Mouse (Mus musculus) liver, adult 2 months (tissue): Measurements from ENCODE around the gene Fam78a. TPM values are rescaled to one million over a fixed set of nuclear protein-coding genes. Genes with fewer than 3 reads are reported as not detected.

Source experiments
- DNase-seq: peaks from one replicate; pipeline ENCODE4 v3.0.0-alpha.2; 2011; ENCODE audit warnings: low read depth, low spot score; ENCODE audit errors: extremely low read depth
- H3K27ac ChIP-seq: fragments of 200-500 bp; replicated peaks from 2 replicates; pipeline ENCODE4 v1.5.1; 2012; ENCODE audit warnings: low read depth, mild to moderate bottlenecking, control low read depth, inconsistent platforms, low read length; ENCODE audit not compliant: insufficient read depth
- H3K27me3 ChIP-seq: fragments of 200-500 bp; 2 replicates; pipeline ENCODE4 v1.6.1; 2012; ENCODE audit warnings: mild to moderate bottlenecking, moderate library complexity, low read length, inconsistent platforms; ENCODE audit not compliant: control insufficient read depth, insufficient read depth
- H3K36me3 ChIP-seq: fragments of 200-500 bp; 2 replicates; pipeline ENCODE4 v1.6.1; 2012; ENCODE audit warnings: low read length, inconsistent platforms; ENCODE audit not compliant: control insufficient read depth, insufficient read depth
- H3K4me1 ChIP-seq: fragments of 200-500 bp; 2 replicates; pipeline ENCODE4 v1.6.1; 2011; ENCODE audit warnings: low read length; ENCODE audit not compliant: control insufficient read depth, insufficient read depth
- H3K4me3 ChIP-seq: fragments of 200-500 bp; 2 replicates; pipeline ENCODE4 v1.5.1; 2011; ENCODE audit warnings: low read depth, mild to moderate bottlenecking, control low read depth, low read length, moderate library complexity; ENCODE audit not compliant: insufficient read depth
- H3K79me2 ChIP-seq: fragments of 200-500 bp; 2 replicates; pipeline ENCODE4 v1.6.1; 2012; ENCODE audit warnings: inconsistent platforms, mild to moderate bottlenecking, low read length, moderate library complexity; ENCODE audit not compliant: control insufficient read depth, insufficient read depth
- H3K9ac ChIP-seq: fragments of 200-500 bp; 2 replicates; pipeline ENCODE4 v1.6.1; 2012; ENCODE audit warnings: low read depth, mild to moderate bottlenecking, control low read depth, inconsistent platforms, low read length
- CTCF ChIP-seq: fragments of 200-500 bp; IDR thresholded peaks from 2 replicates; pipeline ENCODE4 v1.5.1; 2011; ENCODE audit warnings: low read depth, low read length, control low read depth
- POLR2A ChIP-seq: fragments of 200-500 bp; IDR thresholded peaks from 2 replicates; pipeline ENCODE4 v1.6.1; 2011; ENCODE audit warnings: low read length, control low read depth; ENCODE audit not compliant: insufficient read depth; ENCODE audit errors: extremely low read depth
- WGBS: fragments of 180-500 bp; shearing (Covaris S2); methylation state at CpG from one replicate; pipeline ENCODE4 v1.1.7; 2018; 5-methylcytosine and 5-hydroxymethylcytosine counted together
- polyA plus RNA-seq: library from polyadenylated mRNA; depleted of rRNA; stranded (reverse); fragments of >200 nt; gene quantifications from 2 replicates; pipeline ENCODE4 v1.2.3, GENCODE M21; 2012
- total RNA-seq: library from RNA; depleted of rRNA; stranded (reverse); fragments of >200 nt; gene quantifications from 2 replicates; pipeline ENCODE4 v1.2.3, GENCODE M21; 2014

Gene Fam78a
- total and polyA plus RNA-seq, 2 experiments, result 0.37 to 0.87 TPM

DNA sequence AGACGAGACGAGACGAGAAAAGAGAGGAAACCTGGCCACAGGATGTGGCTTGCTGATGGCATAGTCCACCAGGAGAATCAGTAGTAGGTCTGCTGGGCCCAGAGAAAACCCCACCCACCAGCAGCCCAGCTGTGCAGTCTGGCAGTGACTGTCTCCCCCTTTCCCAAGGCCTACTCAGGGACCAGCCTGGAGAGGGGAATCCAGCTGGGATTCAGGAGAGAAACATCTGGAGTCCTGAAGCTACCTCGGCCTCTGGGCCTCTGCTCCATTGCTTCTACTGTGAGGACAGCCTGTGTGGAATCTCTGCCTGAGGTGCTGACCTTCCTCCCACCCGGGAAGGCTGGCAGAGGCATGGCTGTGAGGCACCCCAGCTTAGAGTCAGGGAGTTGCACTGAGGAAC is 36.5 kb upstream of the Fam78a start:
- no peak overlapping the region for H3K27ac ChIP-seq
- WGBS, result 74% methylated on average over 5 of the region's 5 CpGs
- H3K4me1 ChIP-seq, result no peaks in the 10 kb centered on the region
- H3K79me2 ChIP-seq, result no peaks in the 10 kb centered on the region
- no peak overlapping the region for H3K4me3 ChIP-seq
- no peaks in the 10 kb centered on the region for H3K27me3 ChIP-seq
- no peak for DNase-seq
- no peak for TF ChIP-seq CTCF
- TF ChIP-seq POLR2A, result no peak
- H3K36me3 ChIP-seq, result no peaks in the 10 kb centered on the region
- no peak overlapping the region for H3K9ac ChIP-seq

GRCm38 (mm10) chr2:32119802-32120750 is 35.4 kb upstream of the Fam78a start:
- Histone ChIP-seq H3K36me3 (no peaks in the 10 kb centered on the region), H3K27ac (no peak overlapping the region), H3K4me1 (no peaks in the 10 kb centered on the region), H3K27me3 (no peaks in the 10 kb centered on the region), H3K79me2 (no peaks in the 10 kb centered on the region), H3K9ac (no peak overlapping the region), H3K4me3 (no peak overlapping the region)
- TF ChIP-seq POLR2A, result no peak
- no peak for TF ChIP-seq CTCF
- WGBS, result 92% methylated on average over 20 of the region's 20 CpGs
- no peak for DNase-seq

GRCm38 (mm10) chr2:32115851-32116268 is 31.2 kb upstream of the Fam78a start:
- H3K4me1 ChIP-seq, result no peaks in the 10 kb centered on the region
- no peak overlapping the region for H3K9ac ChIP-seq
- no peak for TF ChIP-seq POLR2A
- no peak for TF ChIP-seq CTCF
- H3K4me3 ChIP-seq, result no peak overlapping the region
- H3K36me3 ChIP-seq, result no peaks in the 10 kb centered on the region
- no peak overlapping the region for H3K27ac ChIP-seq
- WGBS, result 83% methylated on average over 4 of the region's 4 CpGs
- DNase-seq, result no peak
- no peaks in the 10 kb centered on the region for H3K79me2 ChIP-seq
- no peaks in the 10 kb centered on the region for H3K27me3 ChIP-seq

DNA sequence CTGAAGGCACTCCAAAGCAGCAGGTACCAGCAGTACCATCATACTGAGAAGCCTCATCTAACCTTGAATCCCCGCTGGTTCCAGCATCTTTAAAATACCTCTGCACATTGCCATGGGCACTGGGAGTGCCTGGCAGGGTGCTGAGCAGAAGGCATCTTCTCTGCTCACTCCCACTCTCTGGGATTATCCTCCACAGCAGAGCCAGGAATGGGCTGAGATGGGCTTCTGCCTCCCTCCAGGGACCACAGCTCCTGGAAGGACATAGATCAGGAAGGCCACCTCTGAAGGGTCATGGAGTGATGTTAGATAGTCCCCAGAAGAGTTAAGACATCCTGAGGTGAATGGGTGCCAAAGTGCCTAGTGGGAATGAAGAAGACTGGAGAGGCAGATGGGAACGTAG is 27.9 kb upstream of the Fam78a start:
- H3K27ac ChIP-seq, result no peak overlapping the region

DNA sequence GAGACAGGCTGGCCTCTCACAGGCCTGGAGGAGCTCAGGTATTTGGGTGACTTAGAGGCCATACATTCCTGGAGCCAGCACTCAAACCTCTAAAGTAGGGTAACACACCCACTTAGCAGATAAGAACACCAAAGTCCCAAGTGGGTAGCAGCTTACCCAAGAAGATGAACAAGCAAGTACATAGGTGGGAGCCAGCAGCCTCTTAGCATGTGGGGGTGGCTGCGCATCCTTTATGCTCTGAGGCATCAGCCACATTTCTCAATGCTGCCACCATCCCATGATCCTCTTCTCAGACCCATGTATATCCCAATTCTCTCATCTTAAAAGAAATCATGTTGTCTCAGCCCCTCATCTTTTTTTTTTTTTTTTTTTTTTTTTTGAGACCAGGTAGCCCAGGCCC is 26.6 kb upstream of the Fam78a start:
- H3K4me1 ChIP-seq, result no peaks in the 10 kb centered on the region
- 100% methylated on average over 1 of the region's 1 CpGs for WGBS
- H3K4me3 ChIP-seq, result no peak overlapping the region
- no peak overlapping the region for H3K27ac ChIP-seq
- TF ChIP-seq POLR2A, result no peak
- TF ChIP-seq CTCF, result no peak
- no peak for DNase-seq
- H3K36me3 ChIP-seq, result no peaks in the 10 kb centered on the region
- H3K9ac ChIP-seq, result no peak overlapping the region
- no peaks in the 10 kb centered on the region for H3K79me2 ChIP-seq
- no peaks in the 10 kb centered on the region for H3K27me3 ChIP-seq

More for the DNA sequence above, 27.9 kb upstream of the Fam78a start:
- H3K4me1 ChIP-seq, result no peaks in the 10 kb centered on the region
- no peak overlapping the region for H3K4me3 ChIP-seq
- no peak for TF ChIP-seq POLR2A
- TF ChIP-seq CTCF, result no peak
- H3K36me3 ChIP-seq, result no peaks in the 10 kb centered on the region
- no peak overlapping the region for H3K9ac ChIP-seq
- 68% methylated on average over 2 of the region's 2 CpGs for WGBS
- DNase-seq, result no peak
- H3K27me3 ChIP-seq, result no peaks in the 10 kb centered on the region
- no peaks in the 10 kb centered on the region for H3K79me2 ChIP-seq

- no peak overlapping the region for H3K9ac ChIP-seq
Measured at GRCm38 (mm10) chr2:32105930-32106329, 21.3 kb upstream of the Fam78a start.

More at GRCm38 (mm10) chr2:32105930-32106329, 21.3 kb upstream of the Fam78a start:
- no peak for DNase-seq
- no peak overlapping the region for H3K4me3 ChIP-seq
- 92% methylated on average over 7 of the region's 7 CpGs for whole genome bisulfite sequencing
- H3K4me1 ChIP-seq, result no peaks in the 10 kb centered on the region
- no peaks in the 10 kb centered on the region for H3K36me3 ChIP-seq
- no peak overlapping the region for H3K27ac ChIP-seq
- H3K79me2 ChIP-seq, result no peaks in the 10 kb centered on the region
- no peak for TF ChIP-seq CTCF
- no peak for TF ChIP-seq POLR2A
- no peaks in the 10 kb centered on the region for H3K27me3 ChIP-seq
